Mouse (Mus musculus) monocyte, adult 2 months (primary cell): ENCODE data around the gene 0610037L13Rik.

Experiments
- DNase-seq, 2 experiments: peaks; one replicate each; pipeline ENCODE4 v3.0.0; 2022; ENCODE audit warnings: low spot score in 2 of 2, low read depth in 1 of 2

0610037L13Rik gene

GRCm38 (mm10) chr4:107889731-107890432 lies at the start of gene 0610037L13Rik:
0610037L13Rik (plus strand) TSS chr4:107889813.
- DNase-seq = peak; percentile 61 to 78

GRCm38 (mm10) chr4:107843687-107844086 lies 45.9 kb upstream of the 0610037L13Rik start:
- no peak for DNase-seq

GRCm38 (mm10) chr4:107844971-107845370 lies 44.6 kb upstream of the 0610037L13Rik start:
- DNase-seq = peak; percentile 28 to 64

GRCm38 (mm10) chr4:107846795-107847194 lies 42.8 kb upstream of the 0610037L13Rik start:
- DNase-seq = no peak

- DNase-seq = no peak
Observed at GRCm38 (mm10) chr4:107848546-107848945, 41.1 kb upstream of the 0610037L13Rik start.

GRCm38 (mm10) chr4:107849621-107850020 lies 40.0 kb upstream of the 0610037L13Rik start:
- DNase-seq = no peak

- no peak for DNase-seq
Observed at GRCm38 (mm10) chr4:107850091-107850490, 39.5 kb upstream of the 0610037L13Rik start.

GRCm38 (mm10) chr4:107853333-107853732 lies 36.3 kb upstream of the 0610037L13Rik start:
- DNase-seq = no peak

- DNase-seq = no peak
Observed at GRCm38 (mm10) chr4:107853836-107854235, 35.8 kb upstream of the 0610037L13Rik start.

GRCm38 (mm10) chr4:107856958-107857686 lies 32.5 kb upstream of the 0610037L13Rik start:
- no peak for DNase-seq

GRCm38 (mm10) chr4:107858995-107859394 lies 30.6 kb upstream of the 0610037L13Rik start:
- DNase-seq = no peak

GRCm38 (mm10) chr4:107864866-107865265 lies 24.7 kb upstream of the 0610037L13Rik start:
- no peak for DNase-seq

- peak; percentile 82 to 92 for DNase-seq
Observed at GRCm38 (mm10) chr4:107879254-107880050, 10.2 kb upstream of the 0610037L13Rik start, which contains the start of gene Magoh. Magoh (plus strand) TSS chr4:107879755.

- DNase-seq = no peak
Observed at GRCm38 (mm10) chr4:107881631-107882030, 8.0 kb upstream of the 0610037L13Rik start.

GRCm38 (mm10) chr4:107886371-107886770 lies 3.2 kb upstream of the 0610037L13Rik start:
- DNase-seq = no peak

GRCm38 (mm10) chr4:107889385-107889730 lies 255 bp upstream of the 0610037L13Rik start:
- no peak for DNase-seq

GRCm38 (mm10) chr4:107892663-107893062 lies 3.0 kb downstream of the 0610037L13Rik start:
- DNase-seq = no peak

GRCm38 (mm10) chr4:107899211-107899927 lies 9.8 kb downstream of the 0610037L13Rik start:
- no peak for DNase-seq

GRCm38 (mm10) chr4:107900206-107900605 lies 10.6 kb downstream of the 0610037L13Rik start:
- DNase-seq = no peak

GRCm38 (mm10) chr4:107904252-107904651 lies 14.6 kb downstream of the 0610037L13Rik start:
- no peak for DNase-seq

GRCm38 (mm10) chr4:107906561-107906960 lies 16.9 kb downstream of the 0610037L13Rik start:
- no peak for DNase-seq
